Mouse (Mus musculus) gastrocnemius, postnatal 4 days (tissue): Measurements from ENCODE around the gene Mup20. TPM values are rescaled to one million over a fixed set of nuclear protein-coding genes. Genes with fewer than 3 reads are reported as not detected.
"Not testable (repeated sequence)": the region's sequence is repeated elsewhere in the genome, so short reads cannot be mapped to it uniquely, and the experiment has no call there.

ENCODE experiments used
- DNase-seq, 2 experiments: peaks; one replicate each; pipeline ENCODE4 v3.0.0; 2021 to 2022; ENCODE audit warnings: low spot score in 2 of 2, mixed read lengths in 2 of 2
- long read RNA-seq, 2 experiments: library from polyadenylated mRNA; stranded (forward); transcript quantifications; one replicate each; pipeline ENCODE4 v2.0.0; 2021
- total RNA-seq, 2 experiments: library from RNA; stranded (reverse); gene quantifications; 2 replicates each; pipeline ENCODE4 v1.2.3; 2021

Mup20 gene
- total RNA-seq, result not detected
- long read RNA-seq, experiment 1, result 0 reads
- long read RNA-seq, experiment 2, result 0 reads

- not testable (repeated sequence) for DNase-seq
Measured at GRCm38 (mm10) chr4:62054058-62054457, at the start of gene Mup20. Gene Mup20, minus strand, starts transcription at chr4:62054158.

- not testable (repeated sequence) for DNase-seq
Measured at GRCm38 (mm10) chr4:62103366-62103765, 49.4 kb upstream of the Mup20 start.

- DNase-seq, result no peak
Measured at GRCm38 (mm10) chr4:62087953-62088352, 34.0 kb upstream of the Mup20 start.

GRCm38 (mm10) chr4:62087241-62087640, 33.3 kb upstream of the Mup20 start, which contains the start of gene Mup3:
Gene Mup3, minus strand, starts transcription at chr4:62087342.
- DNase-seq, result no peak

- DNase-seq, result no peak
Measured at GRCm38 (mm10) chr4:62082755-62083154, 28.8 kb upstream of the Mup20 start.

- no peak for DNase-seq
Measured at GRCm38 (mm10) chr4:62075126-62075525, 21.2 kb upstream of the Mup20 start.

GRCm38 (mm10) chr4:62054780-62055179, 822 bp upstream of the Mup20 start:
- DNase-seq, result not testable (repeated sequence)

- DNase-seq, result no peak
Measured at GRCm38 (mm10) chr4:62026281-62026680, 27.7 kb downstream of the Mup20 start.

- no peak for DNase-seq
Measured at GRCm38 (mm10) chr4:62024256-62024959, 29.6 kb downstream of the Mup20 start.

- DNase-seq, result no peak
Measured at GRCm38 (mm10) chr4:62023646-62024045, 30.3 kb downstream of the Mup20 start.

- no peak for DNase-seq
Measured at GRCm38 (mm10) chr4:62023120-62023519, 30.8 kb downstream of the Mup20 start.

GRCm38 (mm10) chr4:62020511-62020910, 33.4 kb downstream of the Mup20 start:
- not testable (repeated sequence) for DNase-seq

Other genes with a start within 250 kb of the Mup20 start
- gene Mup5, start 218.9 kb downstream of the Mup20 start, total RNA-seq, result not detected
- not detected for gene Mup3, start 33.2 kb upstream of the Mup20 start, total RNA-seq
- gene Mup21, start 96.7 kb upstream of the Mup20 start, total RNA-seq, result not detected
- gene Zfp37, start 176.9 kb upstream of the Mup20 start, total RNA-seq, result 1 to 10 TPM; 5.2 to 5.3 TPM
- gene Slc31a2, start 208.4 kb upstream of the Mup20 start, total RNA-seq, result 10 to 100 TPM in 1 of 2 experiments, 1 to 10 TPM in 1; 9.5 to 12.3 TPM